Mouse (Mus musculus) C3H10T1/2 (cell line): ENCODE data around the gene Arl2. TPM values are rescaled to one million over a fixed set of nuclear protein-coding genes. Genes with fewer than 3 reads are reported as not detected.

ENCODE experiments used
- polyA plus RNA-seq, 2 experiments: library from polyadenylated mRNA; unstranded; fragments of >200 nt; fragmentation: generic; extraction: Trizol; gene quantifications; one replicate each; pipeline ENCODE4 v1.2.1; 2012; ENCODE audit warnings: missing spikeins in 2 of 2

Gene Arl2
- 100 to 1,000 TPM; 112 to 164 TPM for polyA plus RNA-seq

GRCm38 (mm10) chr19:6141394-6141749 is at the start of gene Arl2:
Gene Arl2 (minus strand): TSS chr19:6141548.

GRCm38 (mm10) chr19:6184131-6184530 is 42.8 kb upstream of the Arl2 start, which contains the start of gene Majin:
Gene Majin (plus strand): TSS chr19:6184388.

GRCm38 (mm10) chr19:6140678-6141393 is 512 bp downstream of the Arl2 start, which contains the start of gene Batf2:
Gene Batf2 (plus strand): TSS chr19:6140983.

GRCm38 (mm10) chr19:6127760-6128341 is 13.5 kb downstream of the Arl2 start, which contains the start of gene Snx15:
Gene Snx15 (minus strand): TSS chr19:6128304.

GRCm38 (mm10) chr19:6117986-6118676 is 23.2 kb downstream of the Arl2 start, which contains the start of gene Sac3d1:
Gene Sac3d1 (minus strand): TSS chr19:6118650.

GRCm38 (mm10) chr19:6105586-6105985 is 35.8 kb downstream of the Arl2 start, which contains the start of gene Naaladl1:
Gene Naaladl1 (plus strand): TSS chr19:6105782.

GRCm38 (mm10) chr19:6094119-6094518 is 47.2 kb downstream of the Arl2 start, which contains the start of gene AC131692.1:
Gene AC131692.1 (plus strand): TSS chr19:6094419.

GRCm38 (mm10) chr19:6084478-6085248 is 56.7 kb downstream of the Arl2 start, which contains the start of the genes Zfpl1 and Cdca5:
Gene Zfpl1 (minus strand): TSS chr19:6084956.
Gene Cdca5 (plus strand): TSS chr19:6084983.

Other genes with a start within 250 kb of the Arl2 start
- gene Tigd3, start 247.4 kb downstream of the Arl2 start, polyA plus RNA-seq, result 1 to 10 TPM in 1 of 2 experiments, under 1 TPM in 1; 0.46 to 1.5 TPM
- 10 to 100 TPM; 36.2 to 93.5 TPM for gene Dpf2, start 228.5 kb downstream of the Arl2 start, polyA plus RNA-seq
- gene Cdc42ep2, start 216.7 kb downstream of the Arl2 start, polyA plus RNA-seq, result 10 to 100 TPM; 28.5 to 39.7 TPM
- gene Pola2, start 177.3 kb downstream of the Arl2 start, polyA plus RNA-seq, result 10 to 100 TPM; 33.2 to 41.9 TPM
- under 1 TPM in 1 of 2 experiments, not detected in 1; 0.05 TPM for gene Slc22a20, start 155.4 kb downstream of the Arl2 start, polyA plus RNA-seq
- gene Capn1, start 125.7 kb downstream of the Arl2 start, polyA plus RNA-seq, result 100 to 1,000 TPM in 1 of 2 experiments, 10 to 100 TPM in 1; 54.3 to 106 TPM
- gene Syvn1, start 95.0 kb downstream of the Arl2 start, polyA plus RNA-seq, result 10 to 100 TPM in 1 of 2 experiments, 1 to 10 TPM in 1; 8.1 to 37.0 TPM
- gene Mrpl49, start 83.8 kb downstream of the Arl2 start, polyA plus RNA-seq, result 10 to 100 TPM; 53.0 to 53.6 TPM
- gene Fau, start 83.7 kb downstream of the Arl2 start, polyA plus RNA-seq, result 1,000 to 10,000 TPM; 3,123 to 6,609 TPM
- gene Znhit2, start 80.4 kb downstream of the Arl2 start, polyA plus RNA-seq, result 10 to 100 TPM; 47.8 to 81.5 TPM
- 10 to 100 TPM; 13.4 to 34.1 TPM for gene Tm7sf2, start 73.2 kb downstream of the Arl2 start, polyA plus RNA-seq
- gene Vps51, start 64.3 kb downstream of the Arl2 start, polyA plus RNA-seq, result 10 to 100 TPM; 86.8 to 98.3 TPM
- gene Tmem262, start 61.5 kb downstream of the Arl2 start, polyA plus RNA-seq, result not detected
- 1 to 10 TPM in 1 of 2 experiments, under 1 TPM in 1; 0.12 to 1.5 TPM for gene Gm28374, start 59.3 kb downstream of the Arl2 start, polyA plus RNA-seq
- 100 to 1,000 TPM in 1 of 2 experiments, 10 to 100 TPM in 1; 97.2 to 129 TPM for gene Zfpl1, start 56.6 kb downstream of the Arl2 start, polyA plus RNA-seq
- 10 to 100 TPM; 22.1 to 36.7 TPM for gene Cdca5, start 56.6 kb downstream of the Arl2 start, polyA plus RNA-seq
- gene AC131692.1, start 47.1 kb downstream of the Arl2 start, polyA plus RNA-seq, result under 1 TPM; 0.25 to 0.46 TPM
- under 1 TPM; 0.07 to 0.28 TPM for gene Naaladl1, start 35.8 kb downstream of the Arl2 start, polyA plus RNA-seq
- gene Sac3d1, start 22.9 kb downstream of the Arl2 start, polyA plus RNA-seq, result 10 to 100 TPM; 28.4 to 46.8 TPM
- gene Snx15, start 13.2 kb downstream of the Arl2 start, polyA plus RNA-seq, result 10 to 100 TPM; 17.1 to 34.0 TPM
- under 1 TPM in 1 of 2 experiments, not detected in 1; 0.14 TPM for gene Batf2, start 565 bp downstream of the Arl2 start, polyA plus RNA-seq
- gene Majin, start 42.8 kb upstream of the Arl2 start, polyA plus RNA-seq, result not detected
- 1 to 10 TPM in 1 of 2 experiments, under 1 TPM in 1; 0.33 to 3.6 TPM for gene Gpha2, start 84.8 kb upstream of the Arl2 start, polyA plus RNA-seq
- gene Ppp2r5b, start 94.3 kb upstream of the Arl2 start, polyA plus RNA-seq, result 10 to 100 TPM; 11.0 to 23.1 TPM
- 10 to 100 TPM; 10.8 to 22.6 TPM for gene Atg2a, start 100.1 kb upstream of the Arl2 start, polyA plus RNA-seq
- 100 to 1,000 TPM; 138 to 139 TPM for gene Ehd1, start 135.2 kb upstream of the Arl2 start, polyA plus RNA-seq
- under 1 TPM; 0.04 to 0.26 TPM for gene Cdc42bpg, start 164.9 kb upstream of the Arl2 start, polyA plus RNA-seq
- 10 to 100 TPM; 39.2 to 60.2 TPM for gene Men1, start 193.4 kb upstream of the Arl2 start, polyA plus RNA-seq
- 10 to 100 TPM in 1 of 2 experiments, 1 to 10 TPM in 1; 3.1 to 11.6 TPM for gene Map4k2, start 199.6 kb upstream of the Arl2 start, polyA plus RNA-seq
- 100 to 1,000 TPM in 1 of 2 experiments, 10 to 100 TPM in 1; 75.7 to 128 TPM for gene Sf1, start 222.1 kb upstream of the Arl2 start, polyA plus RNA-seq
- gene Pygm, start 242.9 kb upstream of the Arl2 start, polyA plus RNA-seq, result 1 to 10 TPM in 1 of 2 experiments, under 1 TPM in 1; 0.06 to 3.8 TPM